In genomic region chr4:46347580-46348515, GRCm38 (mm10) we compare ENCODE assay signal across 25 mouse cellular contexts. TPM values are rescaled to one million over a fixed set of nuclear protein-coding genes. Genes with fewer than 3 reads are reported as not detected.
DNase-seq lines count a peak whose midpoint lies in the region; ATAC-seq and TF ChIP-seq lines count a peak whose summit lies in the region.
"Had no signal": no experiment of that assay in that cellular context is flagged by ENCODE, and none has a peak within 500 bp of the region (broad histone marks: within the 10 kb centered on the region; RNA-seq: fewer than 3 reads in every experiment).

No protein-coding gene starts in this region.

- H3K36me3 ChIP-seq in forebrain, embryonic 10.5 days (replicated peaks): no peaks in the 10 kb centered on the region
- H3K36me3 ChIP-seq in forebrain, postnatal 0 days (ENCODE audit: insufficient read depth): no peaks in the 10 kb centered on the region
- no peaks in the 10 kb centered on the region for H3K36me3 ChIP-seq in midbrain, embryonic 10.5 days
- no peaks in the 10 kb centered on the region for H3K36me3 ChIP-seq in midbrain, embryonic 13.5 days
- H3K36me3 ChIP-seq in embryonic facial prominence, embryonic 10.5 days (replicated peaks): no peaks in the 10 kb centered on the region
- H3K36me3 ChIP-seq: limb, embryonic 13.5 days; stomach, embryonic 15.5 days had no signal

- no peak overlapping the region for H3K27ac ChIP-seq in forebrain, embryonic 10.5 days
- no peak overlapping the region for H3K27ac ChIP-seq in forebrain, postnatal 0 days (ENCODE audit: low read depth, low read length)
- H3K27ac ChIP-seq in midbrain, embryonic 10.5 days (replicated peaks): no peak overlapping the region
- H3K27ac ChIP-seq in midbrain, embryonic 13.5 days: no peak overlapping the region
- H3K27ac ChIP-seq in embryonic facial prominence, embryonic 10.5 days (replicated peaks): no peak overlapping the region
- H3K27ac ChIP-seq: hindbrain, embryonic 14.5 days; limb, embryonic 13.5 days; liver, embryonic 14.5 days; stomach, embryonic 15.5 days had no signal

- H3K4me3 ChIP-seq in forebrain, embryonic 10.5 days: no peak overlapping the region
- no peak overlapping the region for H3K4me3 ChIP-seq in forebrain, postnatal 0 days (ENCODE audit: low read depth, low read length)
- no peak overlapping the region for H3K4me3 ChIP-seq in midbrain, embryonic 10.5 days
- no peak overlapping the region for H3K4me3 ChIP-seq in midbrain, embryonic 13.5 days (replicated peaks)
- H3K4me3 ChIP-seq in embryonic facial prominence, embryonic 10.5 days: peak overlapping the region; percentile 32
- H3K4me3 ChIP-seq: limb, embryonic 13.5 days; stomach, embryonic 15.5 days had no signal

- 1% methylated on average over 41 of the region's 41 CpGs for WGBS in forebrain, embryonic 10.5 days
- 3% methylated on average over 41 of the region's 41 CpGs for WGBS in forebrain, postnatal 0 days
- WGBS in midbrain, embryonic 10.5 days: 2% methylated on average over 40 of the region's 41 CpGs
- 2% methylated on average over 41 of the region's 41 CpGs for WGBS in midbrain, embryonic 13.5 days
- WGBS in embryonic facial prominence, embryonic 10.5 days: 1% methylated on average over 41 of the region's 41 CpGs

- H3K4me1 ChIP-seq in forebrain, embryonic 10.5 days: peaks cover 36% of the 10 kb centered on the region
- H3K4me1 ChIP-seq in forebrain, postnatal 0 days (ENCODE audit: insufficient read depth): no peaks in the 10 kb centered on the region
- H3K4me1 ChIP-seq in midbrain, embryonic 10.5 days: peaks cover 30% of the 10 kb centered on the region
- H3K4me1 ChIP-seq in midbrain, embryonic 13.5 days (replicated peaks): peaks cover 16% of the 10 kb centered on the region
- peaks cover 27% of the 10 kb centered on the region for H3K4me1 ChIP-seq in embryonic facial prominence, embryonic 10.5 days

- H3K27me3 ChIP-seq in forebrain, embryonic 10.5 days (ENCODE audit: poor library complexity, severe bottlenecking): peaks cover 100% of the 10 kb centered on the region
- peaks cover 80% of the 10 kb centered on the region for H3K27me3 ChIP-seq in forebrain, postnatal 0 days (ENCODE audit: insufficient read depth, low read length)
- peaks cover 100% of the 10 kb centered on the region for H3K27me3 ChIP-seq in midbrain, embryonic 10.5 days (ENCODE audit: low read depth, poor library complexity, severe bottlenecking)
- H3K27me3 ChIP-seq in midbrain, embryonic 13.5 days: peaks cover 96% of the 10 kb centered on the region
- peaks cover 100% of the 10 kb centered on the region for H3K27me3 ChIP-seq in embryonic facial prominence, embryonic 10.5 days (replicated peaks; ENCODE audit: low read depth, poor library complexity, severe bottlenecking)

- H3K9me3 ChIP-seq in forebrain, embryonic 10.5 days: no peaks in the 10 kb centered on the region
- no peaks in the 10 kb centered on the region for H3K9me3 ChIP-seq in forebrain, postnatal 0 days (ENCODE audit: low read length)
- H3K9me3 ChIP-seq in midbrain, embryonic 10.5 days (replicated peaks): no peaks in the 10 kb centered on the region
- H3K9me3 ChIP-seq in midbrain, embryonic 13.5 days: no peaks in the 10 kb centered on the region
- H3K9me3 ChIP-seq in embryonic facial prominence, embryonic 10.5 days: no peaks in the 10 kb centered on the region
- H3K9me3 ChIP-seq: limb, embryonic 13.5 days; stomach, embryonic 15.5 days had no signal

- H3K4me2 ChIP-seq in forebrain, postnatal 0 days (ENCODE audit: low read depth): no peak overlapping the region
- H3K4me2 ChIP-seq in midbrain, embryonic 13.5 days (replicated peaks): no peak overlapping the region
- H3K4me2 ChIP-seq: hindbrain, embryonic 14.5 days; limb, embryonic 13.5 days; stomach, embryonic 15.5 days had no signal

- no peak overlapping the region for H3K9ac ChIP-seq in forebrain, postnatal 0 days
- H3K9ac ChIP-seq in midbrain, embryonic 13.5 days (replicated peaks): no peak overlapping the region
- H3K9ac ChIP-seq: hindbrain, embryonic 14.5 days; limb, embryonic 13.5 days; liver, embryonic 14.5 days; stomach, embryonic 15.5 days had no signal

- ATAC-seq in forebrain, postnatal 0 days: no peak
- no peak for ATAC-seq in midbrain, embryonic 13.5 days

- peak; percentile 52 for DNase-seq in forebrain, embryonic 10.5 days (ENCODE audit: extremely low spot score, low spot score)
- no peak for DNase-seq in forebrain, postnatal 0 days
- DNase-seq in midbrain, embryonic 10.5 days (ENCODE audit: low spot score): peak; percentile 50
- peak; percentile 51 for DNase-seq in embryonic facial prominence, embryonic 10.5 days (ENCODE audit: low spot score)
- peak; percentile 24 for DNase-seq in retina, postnatal 1 day
- DNase-seq in gastrocnemius, adult 8-10 months (ENCODE audit: low spot score in 2 of 2): no peak
- DNase-seq in urinary bladder, postnatal 25 days (ENCODE audit: low spot score): no peak
- DNase-seq: adrenal gland, adult 8-10 months; cerebellum, adult 11 months; cerebellum, postnatal 36 days; gastrocnemius, postnatal 25 days; kidney, adult 18-20 months; kidney, postnatal 10 days; right cerebral cortex, postnatal 14 days had no signal

- TF ChIP-seq CTCF in forebrain, postnatal 0 days (IDR thresholded peaks at IDR 0.05; ENCODE audit: low read depth): no peak

RNA-seq across cellular contexts. Expression of gene Foxe1, which starts 4.4 kb away (rescaled TPM):
- 0.05 TPM in 1 of 2 replicates, not detected in the other for polyA plus RNA-seq in forebrain, embryonic 10.5 days (2016; fragmentation: Nextera tagmentation; extraction: Ambion mirVana)
- total RNA-seq in forebrain, postnatal 0 days (2014; rRNA removed): 0.05 TPM in 1 of 2 replicates, not detected in the other
- not detected in 2 replicates for polyA plus RNA-seq in forebrain, postnatal 0 days (2015; fragmentation: Nextera tagmentation; extraction: Ambion mirVana)
- 0.07 TPM in 1 of 2 replicates, not detected in the other for polyA plus RNA-seq in midbrain, embryonic 10.5 days (2016; fragmentation: Nextera tagmentation; extraction: Ambion mirVana)
- polyA plus RNA-seq in midbrain, embryonic 13.5 days (2015; fragmentation: Nextera tagmentation; extraction: Ambion mirVana): not detected in 2 replicates
- 1.7 and 2.3 TPM in 2 replicates for polyA plus RNA-seq in embryonic facial prominence, embryonic 10.5 days (2016; fragmentation: Nextera tagmentation; extraction: Ambion mirVana)
- not detected for total RNA-seq in gastrocnemius, adult 8-10 months (2022)
- total RNA-seq: adrenal gland, adult 8-10 months; gastrocnemius, postnatal 25 days; heart, adult 8-10 months; layer of hippocampus, adult 8-10 months; left cerebral cortex, adult 8-10 months; megakaryocyte progenitor cell, adult 5-6 weeks had no signal
- polyA plus RNA-seq: hindbrain, embryonic 14.5 days; limb, embryonic 13.5 days; lung, embryonic 16.5 days; spleen, adult 2 months had no signal

RNA-seq across cellular contexts. Expression of gene Trmo, which starts 41.4 kb away (rescaled TPM):
- 10.4 and 13.8 TPM in 2 replicates for polyA plus RNA-seq in forebrain, embryonic 10.5 days (2016; fragmentation: Nextera tagmentation; extraction: Ambion mirVana)
- 9.0 and 10.4 TPM in 2 replicates for total RNA-seq in forebrain, postnatal 0 days (2014; rRNA removed)
- polyA plus RNA-seq in forebrain, postnatal 0 days (2015; fragmentation: Nextera tagmentation; extraction: Ambion mirVana): 6.5 and 6.7 TPM in 2 replicates
- 10.7 and 12.9 TPM in 2 replicates for polyA plus RNA-seq in midbrain, embryonic 10.5 days (2016; fragmentation: Nextera tagmentation; extraction: Ambion mirVana)
- polyA plus RNA-seq in midbrain, embryonic 13.5 days (2015; fragmentation: Nextera tagmentation; extraction: Ambion mirVana): 7.8 and 9.2 TPM in 2 replicates
- polyA plus RNA-seq in embryonic facial prominence, embryonic 10.5 days (2016; fragmentation: Nextera tagmentation; extraction: Ambion mirVana): 12.3 and 12.7 TPM in 2 replicates
- 1 to 10 TPM; 2.1 to 2.8 (median 2.5) TPM for total RNA-seq in gastrocnemius, adult 8-10 months (2022)

Comparison
In these comparisons a context has a peak if more than half of its experiments do, and no peak if none do; other contexts are left out.
1. DNase-seq: peak in forebrain, embryonic 10.5 days (single experiment), midbrain, embryonic 10.5 days (single experiment), embryonic facial prominence, embryonic 10.5 days (single experiment) and retina, postnatal 1 day (single experiment); none in forebrain, postnatal 0 days (single experiment), gastrocnemius, adult 8-10 months (0 of 2) and urinary bladder, postnatal 25 days (single experiment).